Mouse (Mus musculus): ENCODE data around the gene Tenm2.

Tenm2 gene

DNA sequence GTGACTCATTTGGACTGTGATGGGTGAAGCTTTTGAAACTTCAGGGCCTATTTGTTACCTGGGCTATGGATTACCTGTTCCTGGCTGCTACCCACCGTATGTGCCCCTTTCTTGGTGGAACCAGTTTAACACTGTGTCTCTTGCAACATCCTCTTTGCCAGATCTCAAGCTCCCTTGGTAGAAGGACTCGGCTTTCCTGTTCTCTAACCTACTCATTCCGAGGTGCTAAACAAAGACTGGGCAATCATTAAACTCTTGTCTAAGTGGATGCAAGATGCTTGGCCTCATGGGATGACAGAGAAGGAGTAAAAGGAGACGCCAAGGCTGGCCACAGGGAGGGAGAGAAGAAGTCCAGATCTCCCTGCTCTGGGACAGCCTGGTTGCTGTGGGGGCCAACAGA is 1198.5 kb downstream of the Tenm2 start:
- DNase-seq: no peak

DNA sequence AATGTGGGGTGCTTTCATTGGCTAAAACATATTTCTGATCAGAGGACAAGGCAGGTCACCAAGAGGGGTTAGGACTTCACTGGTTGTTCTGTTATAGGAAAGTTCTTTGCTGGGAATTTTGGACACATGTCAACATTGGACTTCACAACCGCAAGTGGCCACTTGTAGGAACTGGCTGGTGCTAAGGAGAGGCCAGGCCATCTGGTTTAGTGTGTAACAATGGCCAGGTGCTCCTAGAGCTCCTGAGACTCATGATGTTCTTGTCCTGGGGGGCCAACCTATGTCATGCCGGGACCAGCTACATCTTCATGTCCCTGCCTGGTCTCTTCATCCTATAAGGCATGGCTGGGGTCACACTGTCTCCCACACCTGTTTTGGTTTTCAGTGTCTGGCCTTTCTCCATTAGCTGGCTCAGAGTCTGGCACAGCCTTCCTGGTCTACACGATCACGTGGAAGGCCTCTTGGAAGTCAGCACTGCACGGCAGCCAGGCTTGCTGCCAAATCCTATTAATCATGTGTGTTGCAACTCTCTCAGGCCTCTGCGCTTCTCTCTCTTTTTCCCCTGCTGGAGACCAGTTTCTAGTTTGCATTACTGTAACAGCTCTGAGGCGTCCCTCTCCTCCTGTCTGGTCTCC is 1199.6 kb downstream of the Tenm2 start:
- peak; percentile 67 for DNase-seq

DNA sequence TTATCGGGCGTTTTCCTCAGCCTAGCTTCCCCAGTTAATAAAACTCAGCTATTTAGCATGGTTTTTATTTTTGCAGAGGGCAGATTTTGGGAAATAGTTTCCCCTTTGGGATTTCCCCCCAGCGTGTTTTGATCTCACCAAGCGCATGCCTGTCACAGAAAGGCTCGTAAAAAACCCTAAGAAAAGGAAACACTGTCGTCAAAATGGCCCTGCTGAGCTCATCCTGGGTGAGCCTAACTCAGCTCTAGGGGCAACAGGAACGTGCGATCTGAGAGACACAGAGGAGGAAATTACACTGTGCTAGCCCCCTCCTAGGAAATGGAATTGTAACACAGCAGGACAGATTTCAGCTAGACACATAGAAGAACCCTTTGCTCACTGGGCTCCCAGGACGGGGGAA is 1204.0 kb downstream of the Tenm2 start:
- no peak for DNase-seq

DNA sequence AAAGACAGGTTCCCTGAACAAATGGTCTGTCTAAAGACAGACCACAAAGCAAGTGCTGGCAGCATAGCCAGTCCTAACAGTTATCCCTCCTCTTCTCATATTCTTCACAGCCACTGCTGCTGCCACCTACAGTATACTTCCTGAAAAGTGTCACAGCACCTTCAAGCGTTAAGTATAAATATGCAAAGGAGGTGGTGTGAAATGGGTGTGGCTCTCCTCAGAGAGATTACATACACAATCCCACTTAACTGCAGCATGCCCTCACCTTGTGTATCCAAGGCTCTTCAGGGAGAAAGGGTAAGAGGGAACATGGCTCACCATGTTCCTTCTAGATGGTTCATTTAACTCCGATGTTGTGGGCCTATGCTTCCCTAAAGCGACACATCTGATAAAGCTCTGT is 1215.8 kb downstream of the Tenm2 start:
- no peak for DNase-seq

DNA sequence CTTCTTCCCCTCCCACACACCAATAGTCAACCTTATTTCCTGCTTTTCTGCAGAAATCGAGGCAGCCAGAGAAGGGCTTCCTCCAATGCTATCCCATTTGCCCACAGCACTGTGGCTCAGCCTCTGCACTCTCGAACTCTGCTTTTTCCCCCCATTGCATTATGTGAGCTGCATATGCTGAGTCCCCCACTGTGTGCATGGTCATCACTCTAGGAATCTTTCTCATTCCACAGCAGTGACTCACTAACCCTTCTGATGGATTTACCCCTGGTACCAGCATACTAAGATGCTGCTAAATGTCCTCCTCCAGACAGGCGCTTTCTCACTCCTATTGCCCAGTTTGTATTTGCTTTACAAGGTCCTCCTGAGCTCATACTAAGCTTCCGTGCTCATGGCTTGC is 1222.6 kb downstream of the Tenm2 start:
- DNase-seq: no peak

DNA sequence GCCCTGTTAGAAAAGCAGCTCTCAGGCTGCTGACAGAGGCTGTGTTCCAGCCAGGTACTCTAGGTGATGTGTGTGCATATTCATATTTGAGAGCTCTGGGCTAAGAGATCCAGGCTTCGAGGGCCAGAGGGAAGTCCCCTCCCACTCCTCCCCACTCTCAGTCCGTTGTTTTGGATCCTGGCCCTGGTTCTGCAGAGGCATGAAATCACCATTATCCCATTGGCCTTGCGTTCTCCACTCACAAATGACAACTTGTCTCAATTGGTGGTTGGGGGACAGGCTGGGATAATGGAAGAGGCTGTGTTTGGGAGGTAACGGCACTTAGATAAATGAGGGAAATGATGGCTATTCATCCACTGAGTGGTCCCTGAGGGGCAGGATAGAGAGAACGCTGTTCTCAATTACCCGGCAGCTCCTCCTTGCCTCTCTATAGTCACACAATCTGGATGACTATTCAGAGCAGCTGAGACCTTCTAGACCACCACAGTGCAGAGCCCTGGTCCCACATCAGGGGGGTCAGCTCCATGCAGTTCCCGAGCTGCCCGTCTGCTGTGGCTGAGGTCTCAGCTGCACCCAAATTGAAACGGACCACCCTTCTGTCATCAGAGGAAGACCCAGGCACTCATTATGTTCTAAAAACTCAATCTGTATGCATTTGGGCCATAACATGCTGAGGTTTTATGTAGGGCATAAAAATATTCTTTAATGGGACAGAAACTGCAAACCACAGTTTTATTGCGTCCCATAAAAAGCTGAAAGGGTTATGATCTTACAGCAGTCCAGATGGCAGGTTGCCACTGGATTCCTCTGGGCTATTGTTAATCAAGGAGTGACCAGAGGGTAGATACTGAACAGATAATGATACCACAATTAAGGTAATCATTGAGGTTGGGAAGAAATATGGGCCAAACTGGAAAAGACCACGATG is 1226.2 kb downstream of the Tenm2 start:
- DNase-seq: no peak

DNA sequence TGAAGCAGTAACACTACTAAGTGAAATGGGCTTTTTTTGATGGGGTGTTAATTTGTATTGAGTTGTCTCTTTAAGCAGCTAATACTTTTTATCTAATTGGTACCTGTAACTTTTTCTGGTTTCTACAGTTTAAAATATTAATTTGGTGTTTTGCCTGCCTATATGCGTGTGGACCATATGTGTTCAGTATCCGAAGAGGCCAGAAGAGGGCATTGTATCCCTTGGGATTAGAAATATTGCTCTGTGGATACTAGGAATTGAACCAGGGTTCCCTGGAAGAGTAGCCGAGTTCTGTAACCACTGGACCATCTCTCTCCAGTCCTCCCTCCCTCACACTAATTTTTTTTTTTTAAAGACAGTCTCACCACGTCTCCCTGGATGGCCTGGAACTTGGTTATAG is 1232.9 kb downstream of the Tenm2 start:
- DNase-seq: no peak

DNA sequence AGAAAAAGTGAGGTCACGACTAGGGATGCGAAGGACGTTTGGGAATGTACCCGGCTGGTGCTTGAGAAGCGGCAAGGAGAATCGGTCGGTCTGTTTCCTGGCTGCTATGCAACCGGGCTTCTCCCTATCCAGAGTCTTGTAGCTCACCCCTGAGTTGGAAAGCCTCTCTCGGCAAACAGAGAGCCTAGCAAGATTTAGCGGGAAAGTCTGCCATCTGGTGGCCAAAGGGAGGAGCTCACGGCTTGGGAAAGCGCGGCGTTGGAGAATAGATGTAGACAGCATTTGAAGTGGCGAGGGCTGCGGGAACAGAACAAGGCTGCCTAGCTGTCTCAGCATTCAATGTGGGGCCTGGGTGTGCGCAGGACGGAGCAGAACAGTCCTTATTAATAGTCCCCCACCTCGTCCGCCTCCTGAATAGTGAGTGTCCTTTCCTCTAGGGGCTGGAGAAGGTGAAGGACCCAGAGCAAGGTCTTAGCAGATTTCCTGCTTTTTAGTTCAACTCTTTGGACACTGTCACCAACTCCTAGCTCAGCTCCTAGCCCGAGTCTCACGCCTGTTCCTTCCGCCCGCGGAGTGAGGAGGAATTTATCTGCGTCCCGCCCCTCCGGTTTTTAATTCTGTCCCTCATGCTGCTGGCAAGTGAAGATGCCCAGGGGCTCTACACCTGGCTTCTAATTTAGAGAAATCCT is 1234.3 kb downstream of the Tenm2 start:
- DNase-seq: peak; percentile 92

DNA sequence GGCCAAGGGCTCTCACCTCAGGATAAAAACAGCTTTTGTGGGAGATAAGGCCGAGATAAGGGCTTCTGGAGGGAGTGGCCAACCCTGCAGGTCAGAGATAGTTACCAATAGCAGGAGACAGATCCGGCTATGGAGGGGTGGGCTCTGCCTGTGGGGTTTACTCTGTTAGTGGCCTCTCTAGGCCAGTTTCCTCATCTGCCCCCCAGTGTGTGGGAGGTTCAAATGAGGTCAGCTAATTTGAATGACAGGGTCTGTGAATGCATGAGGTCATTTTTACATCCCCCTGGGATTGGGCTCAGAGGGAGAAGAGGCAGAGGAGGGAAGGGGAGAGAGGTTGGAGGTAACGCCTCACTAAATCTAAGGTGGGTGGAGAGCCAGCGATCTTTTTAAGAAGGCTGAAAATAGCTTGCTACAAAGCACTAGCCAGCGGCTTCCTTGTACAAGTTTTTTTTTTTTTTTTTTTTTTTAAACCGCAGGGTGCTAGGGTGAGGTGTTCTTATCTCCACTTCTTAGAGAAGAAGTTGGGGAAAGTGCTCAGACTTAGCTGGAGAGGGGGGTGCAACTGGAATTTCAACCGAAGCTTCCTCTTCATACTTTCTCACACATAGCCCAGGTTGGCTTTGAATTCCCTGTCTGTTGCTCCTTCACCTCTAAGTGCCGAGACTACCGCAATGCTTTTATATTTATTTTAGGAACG is 1235.0 kb downstream of the Tenm2 start:
- DNase-seq: no peak

DNA sequence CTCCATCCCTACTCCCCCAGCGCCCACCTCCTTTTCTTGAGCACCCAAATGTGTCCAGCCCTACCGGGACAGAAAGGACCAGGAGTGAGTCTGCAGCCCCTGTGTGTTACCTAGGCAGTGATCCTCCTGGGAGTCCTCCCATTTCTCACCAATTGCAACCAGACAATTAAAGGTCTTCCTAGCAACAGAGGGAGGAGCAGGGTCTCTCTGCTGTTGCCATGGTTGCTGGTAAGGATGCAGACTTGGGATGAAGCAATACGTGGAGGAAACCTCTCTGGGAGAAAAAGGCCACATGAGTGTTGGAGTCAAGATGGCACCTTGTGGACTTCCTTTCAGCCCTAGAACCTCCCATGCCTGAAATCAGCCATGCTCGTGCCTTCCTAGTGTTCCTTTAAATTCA is 1235.7 kb downstream of the Tenm2 start:
- DNase-seq: no peak

DNA sequence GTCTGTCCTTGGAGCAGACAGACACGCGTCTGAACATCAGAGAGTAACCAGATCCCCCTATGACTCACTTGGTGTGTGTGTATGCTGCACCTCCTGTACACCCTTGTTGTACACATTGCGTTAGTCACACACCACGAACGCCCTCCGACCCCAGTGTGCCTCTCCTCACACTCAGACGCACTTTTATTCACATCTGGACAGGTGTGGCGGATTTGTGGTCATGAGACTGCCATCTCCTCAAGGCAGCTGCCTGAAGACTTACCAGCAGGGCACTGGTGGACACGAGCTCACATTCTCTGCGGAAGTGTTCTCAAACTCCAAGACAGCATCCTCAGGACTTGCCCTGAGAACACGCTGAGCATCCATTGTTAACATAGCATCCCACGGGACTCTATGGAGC is 1237.7 kb downstream of the Tenm2 start:
- no peak for DNase-seq

DNA sequence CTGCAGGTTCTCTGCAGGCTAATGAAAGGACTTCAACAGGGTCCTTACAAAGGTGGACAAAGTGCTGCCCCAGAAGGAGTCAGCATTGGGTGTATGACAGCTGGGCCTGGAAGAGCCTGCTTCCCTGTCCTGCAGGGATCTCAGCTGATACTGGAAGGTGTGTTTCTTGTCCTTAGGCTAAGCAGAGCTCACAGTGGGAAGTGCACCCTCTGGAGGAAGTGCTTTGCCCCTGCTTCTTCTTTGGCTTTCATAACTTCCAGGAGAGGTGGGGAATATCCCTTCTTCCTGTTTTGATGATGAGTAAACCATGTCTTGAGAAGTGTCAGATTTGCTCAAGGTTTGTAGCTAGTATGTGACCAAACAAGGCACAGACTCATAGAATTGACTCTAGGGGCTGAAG is 1240.5 kb downstream of the Tenm2 start:
- DNase-seq: no peak

DNA sequence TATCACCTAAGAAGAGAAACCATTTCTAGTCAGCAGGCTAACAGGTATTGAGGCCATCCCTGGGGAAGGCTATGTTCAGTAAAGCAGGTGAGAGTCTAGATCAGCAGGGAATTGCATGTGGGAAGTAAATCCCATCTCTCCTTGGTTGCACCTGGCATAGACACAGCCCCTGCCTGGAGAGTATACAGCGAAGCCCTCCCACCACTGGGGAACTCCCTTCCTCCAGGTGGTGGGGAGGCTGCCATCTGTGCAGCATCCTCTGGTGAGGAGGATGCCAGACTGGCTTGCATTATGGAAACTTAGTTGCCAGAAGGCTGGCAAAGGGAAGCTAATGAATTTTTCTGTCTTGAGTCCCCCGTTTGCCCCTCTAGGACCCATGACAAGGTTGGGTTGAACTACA is 1243.9 kb downstream of the Tenm2 start:
- DNase-seq: peak; percentile 82

DNA sequence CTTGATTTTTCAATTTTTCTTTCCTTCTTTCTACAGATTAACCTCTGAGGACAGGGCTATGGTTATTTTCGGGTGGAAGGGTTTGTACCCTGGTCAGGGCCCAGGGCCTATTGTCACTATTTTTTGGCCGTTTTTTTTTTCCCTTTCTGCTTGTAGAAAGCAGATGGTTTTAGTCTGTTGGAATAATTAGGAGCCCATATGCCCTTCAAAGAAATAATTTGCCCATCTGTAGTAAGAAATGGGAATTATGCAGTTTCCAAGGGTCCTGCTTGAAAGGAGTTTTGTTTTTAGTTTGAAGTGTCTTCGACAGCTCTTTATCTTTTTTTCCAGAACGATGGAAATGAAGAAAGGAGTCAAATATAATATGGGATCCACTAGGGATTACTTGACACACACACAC is 1245.8 kb downstream of the Tenm2 start:
- DNase-seq: no peak

DNA sequence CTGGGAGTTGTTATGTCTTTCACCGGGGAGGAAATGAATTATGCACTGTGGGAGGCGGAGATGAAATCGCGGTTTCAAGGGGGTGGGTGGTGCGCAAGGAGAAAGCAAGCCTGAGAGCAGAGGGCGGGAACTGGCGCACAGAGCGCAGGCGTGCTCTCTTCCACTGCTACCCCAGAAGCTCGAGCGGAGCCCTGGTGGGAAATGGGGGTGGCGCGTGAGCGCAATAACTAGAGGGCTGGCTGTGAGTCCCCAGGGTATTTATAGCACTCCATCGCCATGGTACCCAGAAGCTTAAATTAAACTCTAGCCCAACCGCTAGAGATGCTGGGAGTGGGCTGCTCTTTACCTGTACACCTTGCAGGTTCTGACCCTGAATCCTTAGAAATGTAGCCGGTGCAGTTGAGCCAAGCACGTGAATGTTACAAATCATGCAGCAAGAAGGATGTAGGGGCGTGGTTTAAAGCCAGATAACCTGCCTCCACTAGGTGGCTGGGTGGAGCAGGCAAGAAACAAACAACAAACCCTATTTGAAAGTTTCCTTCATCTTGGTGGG is 1249.8 kb downstream of the Tenm2 start:
- peak; percentile 83 for DNase-seq

DNA sequence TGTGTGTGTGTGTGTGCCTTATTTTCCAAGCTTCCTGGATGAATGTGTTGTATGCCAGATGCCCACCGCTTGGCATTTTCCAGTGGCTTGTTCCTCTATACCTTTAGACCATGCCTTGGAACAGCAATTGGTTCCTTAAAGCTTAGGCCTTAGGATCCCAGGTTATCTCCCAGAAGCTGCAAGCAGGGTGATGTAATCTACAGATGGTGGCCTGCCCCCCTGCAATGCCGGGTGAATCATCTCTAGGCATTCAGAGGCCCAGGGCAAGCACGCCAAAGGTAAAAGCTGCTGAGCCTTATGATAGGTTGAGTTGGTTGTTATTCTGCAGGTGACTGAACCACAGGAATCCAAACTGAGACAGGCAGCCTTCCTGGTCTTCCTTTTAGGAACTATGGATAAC is 1253.0 kb downstream of the Tenm2 start:
- no peak for DNase-seq

DNA sequence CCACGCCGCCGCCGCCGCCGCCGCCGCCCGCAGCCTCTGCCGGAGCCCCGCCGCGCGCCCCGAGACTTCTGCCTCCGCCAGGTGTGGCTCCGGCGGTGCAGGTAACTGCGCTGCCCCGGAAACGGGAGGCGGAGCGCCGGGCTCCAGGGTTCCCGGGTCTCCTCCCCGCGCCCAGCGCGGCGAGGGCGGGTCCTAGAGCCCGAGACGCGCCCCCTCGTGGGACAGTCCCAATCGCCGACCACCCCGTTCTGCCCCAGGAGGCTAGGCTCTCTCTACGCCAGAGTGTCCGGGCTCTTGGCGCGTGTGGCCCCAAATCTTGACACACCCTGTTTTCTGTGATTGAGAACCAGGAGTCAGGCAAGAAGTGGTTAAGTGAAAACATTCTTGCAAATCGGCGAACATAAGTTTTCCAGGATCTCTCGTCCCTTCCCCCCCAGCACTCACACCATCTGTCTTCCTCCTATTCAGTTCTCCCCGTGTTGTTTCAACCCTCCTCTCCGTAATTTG is 1255.3 kb downstream of the Tenm2 start, which contains the start of gene Wwc1:
Wwc1 (minus strand) TSS at position 117 of the 507 bp plus-strand sequence.
- DNase-seq: peak; percentile 80

DNA sequence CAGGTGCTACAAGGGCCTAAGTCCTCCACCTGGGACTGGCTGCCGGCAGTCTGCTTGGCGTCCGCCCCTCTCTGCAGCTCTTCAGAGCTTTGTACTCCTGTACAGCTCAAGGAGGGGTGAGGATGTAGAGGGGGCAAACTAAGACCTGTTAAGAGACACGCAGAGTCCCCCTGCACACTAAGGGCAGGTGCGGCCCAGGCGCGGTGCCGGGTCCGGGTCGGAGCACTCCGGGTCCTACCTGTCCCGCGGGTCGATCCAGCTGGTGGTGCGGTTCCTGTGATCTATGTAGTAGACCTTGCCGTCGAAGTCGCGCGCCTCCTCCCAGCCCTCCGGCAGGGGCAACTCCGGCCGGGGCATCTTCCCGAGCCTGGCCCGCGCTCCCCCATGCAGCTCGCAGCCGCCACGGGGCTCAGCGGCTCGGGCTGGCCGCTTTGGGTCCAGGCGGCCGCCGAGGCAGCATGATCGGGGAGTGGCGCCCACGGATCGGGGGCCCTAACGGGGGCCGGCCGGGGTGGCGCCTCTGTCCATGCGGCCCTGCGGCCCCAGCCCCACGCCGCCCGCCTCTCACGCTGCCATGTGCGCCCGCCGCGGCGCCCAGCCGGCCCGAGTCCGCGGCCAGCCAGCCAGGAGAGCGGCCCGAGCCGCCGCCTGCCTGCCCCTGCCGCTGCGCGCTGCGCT is 1255.9 kb downstream of the Tenm2 start:
- peak; percentile 53 for DNase-seq

DNA sequence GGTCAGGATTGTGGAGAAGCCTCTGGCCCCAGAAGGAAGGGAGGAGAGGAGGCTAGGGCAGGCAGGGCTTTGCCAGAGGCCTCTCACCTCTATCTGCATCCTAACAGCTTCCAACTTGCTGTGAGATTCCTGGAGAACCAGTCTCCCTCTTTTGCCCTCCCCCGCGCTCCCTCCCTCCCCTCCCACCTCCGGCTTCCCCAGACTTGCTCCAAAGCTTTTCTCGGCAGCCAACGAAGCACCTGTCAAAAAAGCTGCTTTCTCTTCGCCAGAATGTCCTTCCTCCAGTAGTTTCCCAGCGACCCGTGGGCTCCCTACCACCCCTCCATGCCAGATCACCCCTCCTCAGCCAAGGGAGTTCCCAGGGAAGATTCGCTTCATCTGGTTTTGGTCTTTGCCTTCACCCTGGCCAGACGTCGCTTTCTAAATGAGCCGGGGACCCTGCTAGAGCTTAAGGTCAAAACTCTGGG is 1256.5 kb downstream of the Tenm2 start:
- no peak for DNase-seq

DNA sequence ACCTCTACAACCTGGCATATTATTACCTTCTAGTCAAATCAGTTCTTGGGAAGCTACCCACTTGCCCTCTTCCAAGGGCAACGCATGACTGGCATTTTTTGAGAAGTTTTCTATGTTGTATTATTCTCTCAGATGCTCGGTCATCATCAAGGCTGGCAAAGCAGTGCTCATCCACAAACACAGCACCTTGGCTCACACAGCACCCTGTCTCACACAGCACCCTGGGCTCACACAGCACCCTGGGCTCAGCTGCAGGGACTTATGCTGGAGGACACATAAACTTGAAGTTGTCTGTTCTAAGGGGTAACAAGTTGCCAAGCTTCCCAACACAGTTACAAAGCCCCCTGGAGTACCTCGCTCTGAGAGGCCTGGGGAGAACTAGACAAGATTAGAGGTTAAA is 1258.0 kb downstream of the Tenm2 start:
- no peak for DNase-seq

DNA sequence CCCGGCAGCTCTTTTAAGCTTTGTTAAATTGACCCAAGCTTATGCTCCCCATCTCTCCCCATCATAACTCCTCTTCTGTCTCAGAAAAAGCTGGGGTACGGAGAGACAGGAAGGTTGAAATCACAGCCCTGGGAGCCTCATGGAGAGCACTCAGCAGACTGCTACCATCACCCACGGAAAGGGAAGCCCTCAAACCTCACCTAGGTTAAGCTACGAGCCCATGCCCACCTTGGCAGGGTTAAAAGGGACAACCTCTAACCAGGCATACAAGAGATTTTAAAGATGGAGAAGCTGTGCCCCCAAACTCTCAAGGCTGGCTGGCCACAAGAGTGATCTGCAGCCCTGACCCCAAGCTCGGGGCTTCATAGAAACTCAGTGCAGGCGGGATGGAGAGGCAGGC is 1258.7 kb downstream of the Tenm2 start:
- no peak for DNase-seq

DNA sequence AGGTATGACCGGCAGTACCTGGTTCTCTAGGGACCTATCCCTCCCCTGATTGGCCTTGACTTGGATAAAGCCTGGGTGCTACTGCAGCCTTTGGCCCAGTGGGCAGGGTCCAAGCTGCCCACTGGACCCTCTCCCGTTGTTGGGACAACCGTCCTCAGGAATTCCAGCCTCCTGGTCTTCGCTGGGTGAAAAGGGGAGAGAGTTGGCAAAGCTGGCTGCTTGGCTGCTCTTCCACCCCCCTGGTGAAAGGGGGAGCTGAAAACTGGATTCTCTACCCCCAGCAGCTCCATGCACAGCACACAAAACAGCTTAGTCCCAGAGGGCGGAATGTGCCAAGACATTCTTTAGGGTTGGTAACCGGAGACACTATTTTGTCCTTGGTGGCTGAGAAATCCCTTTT is 1259.3 kb downstream of the Tenm2 start:
- no peak for DNase-seq

Data from right cerebral cortex, postnatal 25 days (tissue).